Mouse (Mus musculus): ENCODE measurements around the gene Npas2. TPM values are rescaled to one million over a fixed set of nuclear protein-coding genes. Genes with fewer than 3 reads are reported as not detected.

Gene Npas2
- total and polyA plus RNA-seq, 3 experiments: 1.8 to 10.0 (median 3.7) TPM

DNA sequence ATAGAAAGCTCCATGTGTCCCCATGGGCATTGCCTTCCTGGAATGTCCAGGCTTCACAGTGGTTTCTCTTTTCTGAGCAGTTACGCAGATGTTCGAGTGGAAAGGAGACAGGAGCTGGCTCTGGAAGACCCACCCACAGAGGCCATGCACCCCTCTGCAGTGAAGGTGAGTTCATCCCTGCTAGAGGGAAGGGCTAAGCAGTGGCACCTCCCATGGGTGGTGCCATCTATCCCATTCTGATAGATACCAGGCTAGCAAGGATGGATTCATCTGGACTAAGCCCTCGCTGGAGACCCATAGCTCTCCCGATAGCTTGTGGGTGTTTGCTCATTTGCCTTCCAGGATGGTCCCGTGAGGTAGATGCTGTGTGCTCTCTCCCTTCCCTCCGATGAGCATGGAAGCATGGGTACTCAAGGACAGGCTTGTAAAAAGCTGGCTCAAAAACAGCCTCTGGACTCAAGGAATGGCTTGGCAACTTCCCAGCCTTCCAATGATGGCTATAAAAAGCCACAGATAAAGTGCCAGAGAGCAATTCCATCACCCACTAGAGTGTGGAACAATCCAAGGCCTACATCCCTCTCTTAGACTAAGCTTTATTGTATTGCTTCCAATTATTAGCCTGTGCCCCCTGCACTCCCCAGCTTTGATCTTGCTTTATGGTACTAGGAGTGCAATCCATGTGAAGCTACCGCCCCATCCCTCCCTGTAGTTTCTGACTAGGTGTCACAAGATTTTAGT lies 137.5 kb downstream of the Npas2 start:
- WGBS: 55% methylated on average over 7 of the region's 7 CpGs
- Histone ChIP-seq H3K4me3 (no peak overlapping the region), H3K9ac (ENCODE audit: low read depth, low read length) (no peak overlapping the region), H3K27ac (no peak overlapping the region), H3K4me1 (ENCODE audit: control insufficient read depth, insufficient read depth, low read length) (peaks cover 3% of the 10 kb centered on the region), H3K27me3 (ENCODE audit: control insufficient read depth, insufficient read depth, low read length) (no peaks in the 10 kb centered on the region), H3K36me3 (ENCODE audit: control insufficient read depth, insufficient read depth, low read length) (no peaks in the 10 kb centered on the region), H3K79me2 (replicated peaks; ENCODE audit: control insufficient read depth, insufficient read depth, low read length) (no peaks in the 10 kb centered on the region)
- DNase-seq: peak; percentile 29 to 60
- intact Hi-C loops (cut with DNase I): loop anchor here (5.0 kb wide), 2 partner anchors 54 to 139 kb away; partner anchors contain the start of gene Npas2
- TF ChIP-seq CTCF (IDR thresholded peaks at IDR 0.05): no peak
- TF ChIP-seq POLR2A (IDR thresholded peaks at IDR 0.05; ENCODE audit: insufficient read depth, low read depth, low read length): no peak
- TF ChIP-seq EP300 (IDR thresholded peaks at IDR 0.05; ENCODE audit: insufficient read depth, low read depth, low read length): no peak

DNA sequence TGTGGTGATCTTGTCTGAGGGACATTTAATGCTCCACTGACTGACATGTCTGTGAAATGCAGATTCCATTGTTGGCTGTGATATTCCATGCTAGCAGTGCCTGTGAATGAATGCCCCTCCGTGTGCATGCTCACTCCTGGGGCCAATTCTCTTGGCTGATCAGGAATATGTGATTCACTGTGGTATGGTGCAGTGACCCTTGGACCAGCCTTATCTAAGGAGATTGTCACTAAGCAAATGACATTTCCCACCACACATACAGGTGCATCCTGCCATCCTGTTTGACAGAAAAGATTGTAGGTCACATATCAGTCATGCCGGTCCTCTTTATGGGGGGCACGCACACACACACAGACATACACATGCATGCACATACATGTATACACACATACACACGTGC lies 138.9 kb downstream of the Npas2 start:
- peaks cover 3% of the 10 kb centered on the region for H3K4me1 ChIP-seq (ENCODE audit: control insufficient read depth, insufficient read depth, low read length)
- no peaks in the 10 kb centered on the region for H3K79me2 ChIP-seq (replicated peaks; ENCODE audit: control insufficient read depth, insufficient read depth, low read length)
- no peak overlapping the region for H3K9ac ChIP-seq (ENCODE audit: low read depth, low read length)
- no peaks in the 10 kb centered on the region for H3K36me3 ChIP-seq (ENCODE audit: control insufficient read depth, insufficient read depth, low read length)
- H3K27ac ChIP-seq: no peak overlapping the region
- no peak for DNase-seq
- H3K27me3 ChIP-seq (ENCODE audit: control insufficient read depth, insufficient read depth, low read length): no peaks in the 10 kb centered on the region
- WGBS: 72% methylated on average over 4 of the region's 4 CpGs
- intact Hi-C loops (cut with DNase I): loop anchor here (5.0 kb wide), 2 partner anchors 55 to 140 kb away; partner anchors contain the start of gene Npas2
- no peak overlapping the region for H3K4me3 ChIP-seq
- TF ChIP-seq CTCF (IDR thresholded peaks at IDR 0.05) (no peak), POLR2A (IDR thresholded peaks at IDR 0.05; ENCODE audit: insufficient read depth, low read depth, low read length) (no peak), EP300 (IDR thresholded peaks at IDR 0.05; ENCODE audit: insufficient read depth, low read depth, low read length) (no peak)

GRCm38 (mm10) chr1:39335561-39336196 lies 142.1 kb downstream of the Npas2 start:
- H3K27me3 ChIP-seq (ENCODE audit: control insufficient read depth, insufficient read depth, low read length): no peaks in the 10 kb centered on the region
- TF ChIP-seq POLR2A (IDR thresholded peaks at IDR 0.05; ENCODE audit: insufficient read depth, low read depth, low read length) (no peak), EP300 (IDR thresholded peaks at IDR 0.05; ENCODE audit: insufficient read depth, low read depth, low read length) (no peak), CTCF (IDR thresholded peaks at IDR 0.05) (no peak)
- 60% methylated on average over 15 of the region's 15 CpGs for WGBS
- intact Hi-C loops (cut with DNase I): no loop called here
- no peak for DNase-seq
- no peaks in the 10 kb centered on the region for H3K36me3 ChIP-seq (ENCODE audit: control insufficient read depth, insufficient read depth, low read length)
- H3K4me3 ChIP-seq: no peak overlapping the region
- no peaks in the 10 kb centered on the region for H3K79me2 ChIP-seq (replicated peaks; ENCODE audit: control insufficient read depth, insufficient read depth, low read length)
- no peak overlapping the region for H3K27ac ChIP-seq
- no peak overlapping the region for H3K9ac ChIP-seq (ENCODE audit: low read depth, low read length)
- H3K4me1 ChIP-seq (ENCODE audit: control insufficient read depth, insufficient read depth, low read length): peaks cover 3% of the 10 kb centered on the region

DNA sequence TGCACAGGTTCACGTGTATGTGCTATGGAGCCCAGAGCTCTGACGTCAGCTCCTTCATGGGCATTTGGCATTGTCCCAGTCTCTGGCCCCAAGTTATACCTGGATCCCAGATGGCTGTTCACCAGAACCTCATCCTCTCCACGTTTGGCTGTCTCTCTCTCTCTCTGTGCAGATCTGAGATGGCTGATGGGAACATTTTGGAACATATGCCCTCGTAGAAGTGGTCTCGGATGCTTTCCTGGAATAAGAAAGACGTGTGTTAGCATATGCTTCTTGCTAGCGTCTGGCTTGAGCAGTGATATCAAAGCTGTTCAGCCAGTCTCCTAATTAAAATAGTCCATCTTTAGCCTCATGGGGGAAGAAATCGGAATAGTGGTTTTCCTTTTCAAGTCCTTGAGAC lies 143.3 kb downstream of the Npas2 start:
- Histone ChIP-seq H3K4me1 (ENCODE audit: control insufficient read depth, insufficient read depth, low read length) (no peaks in the 10 kb centered on the region), H3K79me2 (replicated peaks; ENCODE audit: control insufficient read depth, insufficient read depth, low read length) (no peaks in the 10 kb centered on the region), H3K4me3 (no peak overlapping the region), H3K36me3 (ENCODE audit: control insufficient read depth, insufficient read depth, low read length) (no peaks in the 10 kb centered on the region), H3K27me3 (ENCODE audit: control insufficient read depth, insufficient read depth, low read length) (no peaks in the 10 kb centered on the region), H3K9ac (ENCODE audit: low read depth, low read length) (no peak overlapping the region), H3K27ac (no peak overlapping the region)
- 85% methylated on average over 8 of the region's 8 CpGs for WGBS
- TF ChIP-seq POLR2A (IDR thresholded peaks at IDR 0.05; ENCODE audit: insufficient read depth, low read depth, low read length) (no peak), EP300 (IDR thresholded peaks at IDR 0.05; ENCODE audit: insufficient read depth, low read depth, low read length) (no peak), CTCF (IDR thresholded peaks at IDR 0.05) (no peak)
- DNase-seq: no peak
- intact Hi-C loops (cut with DNase I): no loop called here

DNA sequence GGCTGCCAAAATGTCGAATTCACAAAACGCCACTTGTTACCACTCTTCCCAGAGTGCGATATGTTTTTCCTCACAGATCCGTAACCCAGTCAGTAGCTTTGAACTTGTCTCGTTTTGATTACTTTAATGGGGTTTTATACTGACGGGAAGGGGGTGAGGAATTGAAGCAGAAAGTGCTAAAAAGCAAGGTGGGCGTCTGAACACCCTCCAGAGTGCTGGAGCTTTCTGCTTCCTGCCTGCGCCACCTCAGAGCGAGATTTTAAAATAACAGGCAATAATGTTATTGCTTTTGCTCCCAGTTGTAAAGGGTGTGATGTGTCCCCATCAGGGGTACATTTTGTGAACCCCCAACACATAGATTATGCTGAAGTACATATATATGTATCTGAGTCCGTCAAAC lies 145.3 kb downstream of the Npas2 start:
- DNase-seq: no peak
- no peaks in the 10 kb centered on the region for H3K4me1 ChIP-seq (ENCODE audit: control insufficient read depth, insufficient read depth, low read length)
- 80% methylated on average over 10 of the region's 10 CpGs for WGBS
- no peaks in the 10 kb centered on the region for H3K79me2 ChIP-seq (replicated peaks; ENCODE audit: control insufficient read depth, insufficient read depth, low read length)
- no peak overlapping the region for H3K27ac ChIP-seq
- H3K4me3 ChIP-seq: no peak overlapping the region
- no peaks in the 10 kb centered on the region for H3K27me3 ChIP-seq (ENCODE audit: control insufficient read depth, insufficient read depth, low read length)
- H3K36me3 ChIP-seq (ENCODE audit: control insufficient read depth, insufficient read depth, low read length): no peaks in the 10 kb centered on the region
- H3K9ac ChIP-seq (ENCODE audit: low read depth, low read length): no peak overlapping the region
- TF ChIP-seq EP300 (IDR thresholded peaks at IDR 0.05; ENCODE audit: insufficient read depth, low read depth, low read length) (no peak), POLR2A (IDR thresholded peaks at IDR 0.05; ENCODE audit: insufficient read depth, low read depth, low read length) (no peak), CTCF (IDR thresholded peaks at IDR 0.05) (no peak)
- intact Hi-C loops (cut with DNase I): no loop called here

DNA sequence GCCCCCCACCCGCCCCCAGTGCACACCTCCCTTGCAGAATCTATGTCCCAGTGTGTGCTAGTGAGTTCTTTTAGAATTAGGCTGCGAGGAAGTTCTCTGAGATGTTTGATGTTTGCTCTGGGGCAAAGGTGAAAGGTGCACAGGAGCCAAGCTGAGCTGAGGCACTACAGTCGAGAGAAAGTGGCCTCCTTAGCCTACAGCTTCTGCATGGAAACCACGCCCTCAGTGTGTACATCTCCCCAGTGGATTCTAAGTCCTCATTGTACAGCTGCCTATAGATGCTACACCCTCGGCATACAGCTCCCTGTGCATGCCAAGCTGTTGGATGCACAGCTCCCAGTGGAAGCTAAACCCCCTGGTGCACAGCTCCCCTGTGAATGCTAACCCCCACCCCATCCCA lies 145.9 kb downstream of the Npas2 start:
- no peak overlapping the region for H3K27ac ChIP-seq
- no peaks in the 10 kb centered on the region for H3K36me3 ChIP-seq (ENCODE audit: control insufficient read depth, insufficient read depth, low read length)
- no peaks in the 10 kb centered on the region for H3K79me2 ChIP-seq (replicated peaks; ENCODE audit: control insufficient read depth, insufficient read depth, low read length)
- H3K27me3 ChIP-seq (ENCODE audit: control insufficient read depth, insufficient read depth, low read length): no peaks in the 10 kb centered on the region
- no peak overlapping the region for H3K4me3 ChIP-seq
- DNase-seq: no peak
- H3K9ac ChIP-seq (ENCODE audit: low read depth, low read length): no peak overlapping the region
- TF ChIP-seq EP300 (IDR thresholded peaks at IDR 0.05; ENCODE audit: insufficient read depth, low read depth, low read length): no peak
- no peak for TF ChIP-seq CTCF (IDR thresholded peaks at IDR 0.05)
- TF ChIP-seq POLR2A (IDR thresholded peaks at IDR 0.05; ENCODE audit: insufficient read depth, low read depth, low read length): no peak
- no peaks in the 10 kb centered on the region for H3K4me1 ChIP-seq (ENCODE audit: control insufficient read depth, insufficient read depth, low read length)
- 65% methylated on average over 5 of the region's 5 CpGs for WGBS
- intact Hi-C loops (cut with DNase I): no loop called here

Measured in heart, adult 2 months (tissue).